Mouse (Mus musculus): ENCODE measurements around the gene Plcb2.

GRCm38 (mm10) chr2:118661891-118662290 is 66.3 kb downstream of the Plcb2 start:
- TF ChIP-seq CTCF (IDR thresholded peaks at IDR 0.05; ENCODE audit: borderline replicate concordance, insufficient read depth, low read length) (no peak), POLR2A (IDR thresholded peaks at IDR 0.05; ENCODE audit: low read depth, low read length) (no peak)

Measured in embryonic fibroblast, embryonic 13.5 days (primary cell).